ENCODE assay signal across 8 mouse cellular contexts in the genomic region with DNA sequence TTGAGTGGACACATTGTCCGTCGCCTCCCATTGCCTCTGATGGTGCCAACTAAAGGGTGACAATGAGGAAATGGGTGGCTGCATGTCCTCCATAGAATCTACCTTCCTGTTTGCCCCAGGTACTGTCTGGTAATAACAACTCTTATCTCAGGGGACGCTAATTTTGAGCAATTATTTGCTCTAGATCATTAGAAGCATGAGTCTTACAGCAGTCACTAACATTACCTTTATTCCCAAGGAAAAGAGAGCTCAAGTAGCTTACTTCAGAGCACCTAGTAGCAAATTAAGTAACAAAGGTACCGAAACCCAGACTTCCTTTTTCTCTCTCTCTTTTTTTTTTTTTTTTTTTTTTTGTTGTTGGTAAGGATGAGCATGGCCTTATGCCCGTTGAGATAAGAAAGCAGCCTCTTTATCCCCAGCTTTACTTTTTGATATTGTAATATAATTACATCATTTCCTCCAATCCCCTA. TPM values are rescaled to one million over a fixed set of nuclear protein-coding genes. Genes with fewer than 3 reads are reported as not detected.
DNase-seq lines count a peak whose midpoint lies in the region; ATAC-seq and TF ChIP-seq lines count a peak whose summit lies in the region.

No protein-coding gene starts in this region.

- no peaks in the 10 kb centered on the region for H3K27me3 ChIP-seq in heart, embryonic 12.5 days (replicated peaks)
- H3K27me3 ChIP-seq in hindbrain, embryonic 13.5 days, result no peaks in the 10 kb centered on the region
- H3K27me3 ChIP-seq in midbrain, embryonic 10.5 days (ENCODE audit: low read depth, poor library complexity, severe bottlenecking), result no peaks in the 10 kb centered on the region; the same call in 1 of the 2 replicates

- H3K27ac ChIP-seq in heart, embryonic 12.5 days (ENCODE audit: poor library complexity, severe bottlenecking), result no peak overlapping the region
- no peak overlapping the region for H3K27ac ChIP-seq in ES-E14 (ENCODE audit: insufficient read depth, low read depth, low read length, poor library complexity, severe bottlenecking)
- H3K27ac ChIP-seq in hindbrain, embryonic 13.5 days, result no peak overlapping the region
- H3K27ac ChIP-seq in midbrain, embryonic 10.5 days (replicated peaks), result 0 out of 2 replicates have a peak overlapping the region, but pooled peaks have one; percentile 93

- 58% methylated on average over 5 of the region's 5 CpGs for WGBS in heart, embryonic 12.5 days
- 75% methylated on average over 5 of the region's 5 CpGs for WGBS in hindbrain, embryonic 13.5 days
- 73% methylated on average over 5 of the region's 5 CpGs for WGBS in midbrain, embryonic 10.5 days

- H3K36me3 ChIP-seq in heart, embryonic 12.5 days, result peaks cover 9% of the 10 kb centered on the region; the same call in 1 of the 2 replicates
- no peaks in the 10 kb centered on the region for H3K36me3 ChIP-seq in ES-E14 (ENCODE audit: control insufficient read depth, insufficient read depth, low read length, poor library complexity, severe bottlenecking)
- H3K36me3 ChIP-seq in hindbrain, embryonic 13.5 days, result peaks cover 13% of the 10 kb centered on the region
- H3K36me3 ChIP-seq in midbrain, embryonic 10.5 days, result peaks cover 13% of the 10 kb centered on the region

- H3K9me3 ChIP-seq in heart, embryonic 12.5 days (replicated peaks), result no peaks in the 10 kb centered on the region
- H3K9me3 ChIP-seq in ES-E14 (ENCODE audit: control insufficient read depth, insufficient read depth, low read depth, low read length), result no peaks in the 10 kb centered on the region
- no peaks in the 10 kb centered on the region for H3K9me3 ChIP-seq in hindbrain, embryonic 13.5 days
- H3K9me3 ChIP-seq in midbrain, embryonic 10.5 days (replicated peaks), result no peaks in the 10 kb centered on the region

- no peak for DNase-seq in heart, adult 8-10 months (ENCODE audit: low spot score)
- DNase-seq in ES-E14 (ENCODE audit: low read depth, low spot score), result no peak
- DNase-seq in midbrain, embryonic 10.5 days (ENCODE audit: low spot score), result no peak
- DNase-seq in cerebellum, adult 9-11 months, result no peak

- no peak for ATAC-seq in heart, embryonic 12.5 days (ENCODE audit: insufficient number of reproducible peaks, low FRiP score)
- no peak for ATAC-seq in hindbrain, embryonic 13.5 days (ENCODE audit: low FRiP score)
- no peak for ATAC-seq in erythroid progenitor cell, adult 5-6 weeks (replicated peaks; ENCODE audit: low FRiP score, poor library complexity, severe bottlenecking)
- no peak for ATAC-seq in activated CD4-positive, CD25-positive, alpha-beta regulatory T cell, adult 4 months

- peak overlapping the region; percentile 92 for H3K9ac ChIP-seq in heart, embryonic 12.5 days
- no peak overlapping the region; the same call in 1 of the 2 replicates for H3K9ac ChIP-seq in ES-E14 (ENCODE audit: insufficient read depth, low read depth, low read length, poor library complexity, severe bottlenecking)
- H3K9ac ChIP-seq in hindbrain, embryonic 13.5 days, result peak overlapping the region; percentile 94

- H3K4me3 ChIP-seq in heart, embryonic 12.5 days, result peak overlapping the region; percentile 89
- peak overlapping the region; percentile 89 to 90; a peak in 2 of 4 replicates for H3K4me3 ChIP-seq in ES-E14 (ENCODE audit: insufficient read depth in 1 of 2, low read depth in 1 of 2, low read length in 2 of 2, poor library complexity in 1 of 2, severe bottlenecking in 1 of 2)
- H3K4me3 ChIP-seq in hindbrain, embryonic 13.5 days, result peak overlapping the region; percentile 87
- H3K4me3 ChIP-seq in midbrain, embryonic 10.5 days, result peak overlapping the region; percentile 96

- peaks cover 37% of the 10 kb centered on the region for H3K4me1 ChIP-seq in heart, embryonic 12.5 days (replicated peaks)
- H3K4me1 ChIP-seq in ES-E14 (ENCODE audit: control insufficient read depth in 2 of 2, insufficient read depth in 2 of 2, low read length in 2 of 2, poor library complexity in 1 of 2), result peaks cover 8 to 31% of the 10 kb centered on the region in 2 experiments; a peak in 3 of 4 replicates
- H3K4me1 ChIP-seq in hindbrain, embryonic 13.5 days (replicated peaks), result peaks cover 47% of the 10 kb centered on the region
- H3K4me1 ChIP-seq in midbrain, embryonic 10.5 days, result peaks cover 52% of the 10 kb centered on the region

- in situ Hi-C loops in ES-E14 (cut with MboI; ENCODE audit: low sequenced_read_pairs in 2 of 2, unreplicated experiment in 2 of 2), result no loop called here

- peak overlapping the region; percentile 90 for H3K4me2 ChIP-seq in heart, embryonic 12.5 days
- H3K4me2 ChIP-seq in hindbrain, embryonic 13.5 days, result peak overlapping the region; percentile 97

TF ChIP-seq in ES-E14, 5 proteins besides CTCF, POLR2A, EP300 and RAD21:
- TF ChIP-seq CHD2 (IDR thresholded peaks at IDR 0.05; ENCODE audit: low read depth, low read length), result no peak
- no peak for TF ChIP-seq ZNF384 (IDR thresholded peaks at IDR 0.05; ENCODE audit: low read depth, low read length)
- TF ChIP-seq HCFC1 (IDR thresholded peaks at IDR 0.05; ENCODE audit: borderline replicate concordance, insufficient read depth, low read length), result no peak
- TF ChIP-seq MAFK (IDR thresholded peaks at IDR 0.05; ENCODE audit: insufficient read depth, low read depth, low read length), result no peak
- TF ChIP-seq ZC3H11A (IDR thresholded peaks at IDR 0.05; ENCODE audit: borderline replicate concordance, low read depth, low read length), result no peak

RNA-seq across cellular contexts. Expression of gene Osbpl2, which starts 1.2 kb away (rescaled TPM):
- polyA plus RNA-seq in heart, embryonic 12.5 days (2016; fragmentation: Nextera tagmentation; extraction: Ambion mirVana), result 37.2 and 37.5 TPM in 2 replicates
- 10 to 100 TPM; 38.2 to 44.9 (median 39.7) TPM for total RNA-seq in heart, adult 8-10 months (2022)
- total RNA-seq in ES-E14 (2012; rRNA removed), result 12.2 and 12.3 TPM in 2 replicates
- 58.2 and 60.8 TPM in 2 replicates for polyA plus RNA-seq in hindbrain, embryonic 13.5 days (2015; fragmentation: Nextera tagmentation; extraction: Ambion mirVana)
- polyA plus RNA-seq in midbrain, embryonic 10.5 days (2016; fragmentation: Nextera tagmentation; extraction: Ambion mirVana), result 30.5 and 43.3 TPM in 2 replicates
- total RNA-seq in erythroid progenitor cell, adult 5-6 weeks (2015; ENCODE audit: low replicate concordance), result 7.6 and 10.1 TPM in 2 replicates
- 14.4 and 16.3 TPM in 2 replicates for total RNA-seq in erythroid progenitor cell, adult 5-6 weeks (2017; ENCODE audit: low replicate concordance)
- 10 to 100 TPM; 19.3 to 21.4 TPM for polyA plus RNA-seq in activated CD4-positive, CD25-positive, alpha-beta regulatory T cell, adult 4 months (2017; shearing (Covaris generic))

RNA-seq across cellular contexts. Expression of gene Hrh3, which starts 16.0 kb away (rescaled TPM):
- not detected in 2 replicates for polyA plus RNA-seq in heart, embryonic 12.5 days (2016; fragmentation: Nextera tagmentation; extraction: Ambion mirVana)
- total RNA-seq in heart, adult 8-10 months (2022), result under 1 TPM in 1 of 4 experiments, not detected in 3; 0.22 TPM
- 0.49 and 1.1 TPM in 2 replicates for total RNA-seq in ES-E14 (2012; rRNA removed)
- 3.1 TPM in 2 replicates for polyA plus RNA-seq in hindbrain, embryonic 13.5 days (2015; fragmentation: Nextera tagmentation; extraction: Ambion mirVana)
- 1.2 and 2.7 TPM in 2 replicates for polyA plus RNA-seq in midbrain, embryonic 10.5 days (2016; fragmentation: Nextera tagmentation; extraction: Ambion mirVana)
- not detected in 2 replicates for total RNA-seq in erythroid progenitor cell, adult 5-6 weeks (2015; ENCODE audit: low replicate concordance)
- not detected in 2 replicates for total RNA-seq in erythroid progenitor cell, adult 5-6 weeks (2017; ENCODE audit: low replicate concordance)
- polyA plus RNA-seq in activated CD4-positive, CD25-positive, alpha-beta regulatory T cell, adult 4 months (2017; shearing (Covaris generic)), result not detected

RNA-seq across cellular contexts. Expression of gene Mtg2, which starts 49.9 kb away (rescaled TPM):
- polyA plus RNA-seq in heart, embryonic 12.5 days (2016; fragmentation: Nextera tagmentation; extraction: Ambion mirVana), result 23.7 and 24.4 TPM in 2 replicates
- total RNA-seq in heart, adult 8-10 months (2022), result 10 to 100 TPM; 29.1 to 34.0 (median 30.1) TPM
- total RNA-seq in ES-E14 (2012; rRNA removed), result 33.9 and 35.3 TPM in 2 replicates
- 31.9 and 35.0 TPM in 2 replicates for polyA plus RNA-seq in hindbrain, embryonic 13.5 days (2015; fragmentation: Nextera tagmentation; extraction: Ambion mirVana)
- polyA plus RNA-seq in midbrain, embryonic 10.5 days (2016; fragmentation: Nextera tagmentation; extraction: Ambion mirVana), result 33.2 and 37.9 TPM in 2 replicates
- total RNA-seq in erythroid progenitor cell, adult 5-6 weeks (2015; ENCODE audit: low replicate concordance), result 1.3 TPM in 1 of 2 replicates, not detected in the other
- total RNA-seq in erythroid progenitor cell, adult 5-6 weeks (2017; ENCODE audit: low replicate concordance), result 2.6 and 4.9 TPM in 2 replicates
- polyA plus RNA-seq in activated CD4-positive, CD25-positive, alpha-beta regulatory T cell, adult 4 months (2017; shearing (Covaris generic)), result 10 to 100 TPM; 27.0 to 39.1 TPM

RNA-seq across cellular contexts. Expression of gene Adrm1, which starts 51.0 kb away (rescaled TPM):
- polyA plus RNA-seq in heart, embryonic 12.5 days (2016; fragmentation: Nextera tagmentation; extraction: Ambion mirVana), result 150 and 154 TPM in 2 replicates
- 10 to 100 TPM; 80.8 to 93.9 (median 90.0) TPM for total RNA-seq in heart, adult 8-10 months (2022)
- total RNA-seq in ES-E14 (2012; rRNA removed), result 169 and 196 TPM in 2 replicates
- 208 and 213 TPM in 2 replicates for polyA plus RNA-seq in hindbrain, embryonic 13.5 days (2015; fragmentation: Nextera tagmentation; extraction: Ambion mirVana)
- 270 and 277 TPM in 2 replicates for polyA plus RNA-seq in midbrain, embryonic 10.5 days (2016; fragmentation: Nextera tagmentation; extraction: Ambion mirVana)
- 47.6 and 66.7 TPM in 2 replicates for total RNA-seq in erythroid progenitor cell, adult 5-6 weeks (2015; ENCODE audit: low replicate concordance)
- total RNA-seq in erythroid progenitor cell, adult 5-6 weeks (2017; ENCODE audit: low replicate concordance), result 24.1 and 32.6 TPM in 2 replicates
- 100 to 1,000 TPM in 1 of 2 experiments, 10 to 100 TPM in 1; 87.7 to 113 TPM for polyA plus RNA-seq in activated CD4-positive, CD25-positive, alpha-beta regulatory T cell, adult 4 months (2017; shearing (Covaris generic))
